Mouse (Mus musculus) frontal cortex, postnatal 25 days (tissue): ENCODE results near the gene Amz1.

ENCODE experiments used
- DNase-seq, 2 experiments: peaks; one replicate each; pipeline ENCODE4 v3.0.0; 2022; ENCODE audit warnings: low spot score in 2 of 2

Gene Amz1

DNA sequence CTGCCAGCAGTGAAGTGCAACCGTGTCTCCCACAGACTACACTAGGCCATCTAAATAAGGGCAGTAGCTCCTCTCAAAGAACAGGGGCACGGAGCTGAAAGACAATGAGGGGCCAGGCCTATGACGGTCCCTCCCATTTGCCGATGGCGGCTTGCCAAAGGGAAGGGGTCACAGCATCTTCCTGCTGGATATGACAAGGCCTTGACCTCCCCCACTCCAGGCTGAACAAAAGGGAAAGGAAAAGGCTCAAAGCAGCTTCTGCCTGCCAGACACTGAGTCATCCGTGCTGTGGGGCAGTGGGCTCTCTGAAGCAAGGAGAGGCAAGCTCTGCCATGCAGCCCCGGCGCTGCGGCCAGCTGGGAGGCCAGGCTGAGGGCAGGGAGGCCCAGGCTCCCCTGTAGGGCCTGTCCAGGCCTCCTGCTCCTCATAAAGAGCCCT is 43.8 kb downstream of the Amz1 start:
- peak; percentile 25 to 48 for DNase-seq

DNA sequence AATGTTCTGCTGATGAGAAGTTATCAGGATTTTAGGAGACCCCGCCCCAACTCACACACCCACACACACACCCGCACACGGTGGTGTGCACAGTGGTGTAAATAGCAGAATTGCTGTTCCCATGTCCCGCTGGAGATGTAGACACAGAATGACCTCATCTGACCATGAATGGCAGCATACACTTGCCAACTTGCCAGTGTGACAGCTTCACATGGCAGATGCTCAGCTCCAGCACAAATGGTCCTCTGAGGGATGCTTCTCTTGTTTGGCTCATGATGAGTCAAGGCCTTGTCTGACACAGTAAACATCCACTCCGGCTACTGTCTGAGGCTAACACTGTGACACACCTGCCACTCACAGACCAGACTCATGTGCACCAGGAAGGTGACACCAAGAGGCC is 44.4 kb downstream of the Amz1 start:
- DNase-seq: no peak

DNA sequence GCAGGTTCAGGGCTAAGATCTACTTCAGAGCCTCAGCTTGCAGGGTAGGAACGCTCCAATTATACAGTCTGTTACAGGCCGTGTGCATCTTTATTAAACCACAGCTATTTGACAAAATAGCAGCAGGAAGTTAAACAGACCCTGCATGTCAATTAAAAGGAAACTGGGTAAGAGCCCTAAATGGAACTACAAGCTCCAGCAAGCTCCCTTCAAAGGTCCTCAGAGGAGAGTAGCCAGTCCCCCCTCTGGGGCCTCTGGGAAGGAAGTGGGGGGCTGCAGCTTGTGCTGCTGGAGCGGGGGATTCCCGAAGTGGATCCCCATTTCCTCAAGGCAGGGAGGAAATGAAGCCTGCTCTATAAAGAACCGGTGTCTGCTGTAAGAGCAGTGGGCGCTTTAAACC is 47.7 kb downstream of the Amz1 start:
- DNase-seq: no peak

GRCm38 (mm10) chr5:140772158-140772557 is 48.2 kb downstream of the Amz1 start:
- no peak for DNase-seq

DNA sequence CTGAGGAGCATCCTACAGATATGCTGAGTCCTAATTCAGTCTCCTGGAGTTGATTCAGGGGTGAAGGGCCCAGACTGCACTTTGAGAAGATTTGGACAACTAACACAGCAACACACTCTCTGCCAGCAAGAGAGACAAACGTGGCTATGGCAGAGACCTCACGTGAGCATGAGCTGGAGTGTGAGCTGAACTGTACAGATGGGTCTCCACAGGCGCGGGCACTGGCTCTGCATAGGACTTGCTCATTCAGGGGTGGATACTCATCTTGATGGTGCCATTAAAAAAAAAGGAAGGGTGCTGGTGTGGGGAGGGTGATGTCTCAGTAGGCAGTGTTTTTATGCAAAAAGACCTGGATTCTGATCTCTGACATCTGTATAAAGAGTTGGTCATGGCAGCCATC is 51.2 kb downstream of the Amz1 start:
- DNase-seq: no peak

DNA sequence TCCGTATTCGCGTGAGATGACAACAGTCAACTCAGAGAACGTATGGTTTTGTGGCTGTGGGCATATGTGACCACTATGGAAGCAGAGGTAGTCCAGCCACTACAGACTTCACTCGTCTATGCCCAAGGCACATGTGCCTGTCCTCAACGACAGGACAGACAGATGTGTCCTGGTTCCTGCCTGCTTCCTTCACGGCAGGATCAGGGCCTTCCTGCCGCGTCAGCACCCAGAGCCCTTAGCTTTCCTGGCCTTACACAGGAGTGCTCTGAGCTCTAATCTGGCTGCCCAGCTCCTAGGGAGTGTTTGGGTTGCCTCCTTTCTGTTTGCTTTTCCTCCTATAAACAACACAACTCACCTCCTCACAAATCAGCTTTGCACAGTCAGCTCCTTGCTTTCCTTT is 53.0 kb downstream of the Amz1 start:
- no peak for DNase-seq

- DNase-seq: no peak
These were observed 57.2 kb downstream of the Amz1 start for GRCm38 (mm10) chr5:140781122-140781521.

- DNase-seq: no peak
These were observed 58.1 kb downstream of the Amz1 start for GRCm38 (mm10) chr5:140781886-140782572.

DNA sequence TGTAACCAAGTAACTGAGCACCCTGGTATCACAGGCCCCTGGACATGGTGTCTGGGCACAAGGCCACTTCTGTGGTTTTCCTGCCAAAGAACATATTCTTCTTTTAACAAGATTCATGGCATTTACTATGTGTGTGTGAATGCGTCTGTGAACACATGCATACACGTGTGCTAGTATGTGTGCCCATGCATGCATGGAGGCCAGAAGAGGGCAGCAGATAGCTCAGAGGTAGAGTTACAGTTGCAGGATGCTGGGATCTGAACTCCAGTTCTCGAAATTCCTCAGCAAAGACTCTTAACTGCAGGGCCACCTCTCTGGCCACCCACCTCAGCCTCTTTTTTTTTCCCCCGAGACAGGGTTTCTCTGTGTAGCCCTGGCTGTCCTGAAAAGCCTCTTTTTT is 59.6 kb downstream of the Amz1 start:
- DNase-seq: no peak

DNA sequence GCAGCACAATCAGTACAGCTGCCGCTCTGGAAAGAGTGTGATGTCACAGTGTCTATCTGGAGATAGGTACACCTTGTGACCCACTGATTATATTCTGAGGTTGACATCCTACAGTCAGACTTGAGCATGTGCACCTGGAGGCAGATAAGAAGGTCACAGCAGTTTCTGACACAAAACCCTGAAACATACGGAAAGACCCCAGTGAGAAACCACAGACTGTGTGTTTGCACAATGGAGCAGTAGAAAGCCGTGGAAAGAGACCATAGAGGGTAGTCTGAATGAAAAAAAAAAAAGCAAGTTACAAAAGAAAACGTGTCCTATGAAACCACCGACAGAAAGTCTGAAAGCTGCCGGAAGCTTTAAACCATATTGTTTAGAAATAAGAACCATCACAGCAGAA is 60.4 kb downstream of the Amz1 start:
- no peak for DNase-seq

- DNase-seq: no peak
These were observed 61.4 kb downstream of the Amz1 start for GRCm38 (mm10) chr5:140785240-140785872.

- no peak for DNase-seq
These were observed 65.6 kb downstream of the Amz1 start for GRCm38 (mm10) chr5:140789561-140789960.

DNA sequence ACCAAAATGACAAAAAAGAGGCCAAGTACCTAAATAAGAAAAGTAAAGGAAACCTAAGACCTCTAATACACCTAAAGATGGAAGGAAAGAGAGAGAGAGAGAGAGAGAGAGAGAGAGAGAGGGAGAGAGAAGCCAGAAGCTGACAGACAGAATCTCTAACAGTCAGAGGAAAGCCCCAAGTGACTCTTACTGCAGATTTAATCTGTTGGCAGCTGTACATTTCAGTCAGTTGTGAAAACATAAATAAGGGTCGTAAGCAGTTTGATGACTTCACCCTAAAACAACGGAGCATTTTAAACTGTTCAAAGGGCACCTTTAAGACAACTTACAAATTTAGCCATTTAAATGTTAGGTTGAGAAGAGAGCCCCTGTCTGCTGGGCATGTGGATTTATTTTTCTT is 66.5 kb downstream of the Amz1 start:
- no peak for DNase-seq

GRCm38 (mm10) chr5:140790937-140791877 is 67.3 kb downstream of the Amz1 start:
- DNase-seq: peak; percentile 25 to 30

DNA sequence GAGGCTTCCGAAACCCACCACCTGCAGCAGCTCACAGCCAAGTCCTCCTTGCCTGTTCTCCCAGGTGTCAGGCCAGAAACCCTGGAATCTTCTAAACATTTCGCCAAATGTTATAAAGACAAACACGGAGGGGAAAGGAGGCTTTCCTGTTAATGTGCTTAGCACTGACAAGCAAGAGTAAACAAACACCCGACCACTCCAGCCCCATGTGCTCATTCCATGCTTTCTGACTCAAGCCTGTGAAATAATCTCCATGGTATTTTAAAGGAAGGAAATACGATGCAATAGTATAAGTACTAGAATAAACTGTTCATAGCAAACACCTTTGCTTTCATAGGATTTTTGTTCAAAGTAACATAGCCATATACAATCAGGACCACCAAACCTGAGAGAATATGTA is 68.3 kb downstream of the Amz1 start:
- DNase-seq: no peak

DNA sequence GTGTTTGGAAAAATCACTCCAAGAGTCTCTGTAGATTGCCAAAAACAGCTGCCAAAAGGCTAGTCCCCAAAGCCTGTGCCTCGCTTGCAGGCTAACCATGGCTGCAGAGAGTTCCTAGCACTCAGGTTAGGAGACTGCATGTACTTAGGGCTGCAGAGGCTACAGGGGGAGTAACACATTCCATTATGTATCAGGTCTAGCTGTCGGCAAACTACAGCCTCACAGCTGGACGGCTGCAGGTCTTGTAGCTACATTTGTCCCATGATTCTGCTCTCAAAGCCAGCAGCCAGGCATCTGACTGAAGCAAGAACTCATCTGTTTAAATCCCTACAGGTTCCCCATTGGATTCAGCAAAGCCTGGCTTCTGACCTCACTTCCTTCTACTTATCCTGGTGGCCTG is 70.8 kb downstream of the Amz1 start:
- no peak for DNase-seq

DNA sequence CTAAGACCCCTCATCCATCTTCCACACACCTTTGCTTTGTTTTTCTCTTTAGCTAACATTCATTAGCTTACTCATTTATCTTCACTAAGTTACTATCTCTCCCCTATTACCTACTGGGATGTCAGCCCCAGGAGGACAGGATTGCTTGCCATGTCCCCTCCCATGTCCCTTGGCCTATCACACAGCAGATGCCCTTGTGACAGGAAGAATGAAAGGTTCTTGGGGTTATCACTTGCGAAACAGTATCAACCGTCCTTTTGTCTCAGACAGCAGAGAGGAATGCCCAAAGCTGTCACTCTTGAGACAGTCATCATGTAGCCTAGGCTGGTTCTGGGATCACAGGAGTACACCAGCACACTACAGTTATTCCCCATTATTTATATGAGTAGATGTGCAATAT is 71.2 kb downstream of the Amz1 start:
- DNase-seq: no peak

DNA sequence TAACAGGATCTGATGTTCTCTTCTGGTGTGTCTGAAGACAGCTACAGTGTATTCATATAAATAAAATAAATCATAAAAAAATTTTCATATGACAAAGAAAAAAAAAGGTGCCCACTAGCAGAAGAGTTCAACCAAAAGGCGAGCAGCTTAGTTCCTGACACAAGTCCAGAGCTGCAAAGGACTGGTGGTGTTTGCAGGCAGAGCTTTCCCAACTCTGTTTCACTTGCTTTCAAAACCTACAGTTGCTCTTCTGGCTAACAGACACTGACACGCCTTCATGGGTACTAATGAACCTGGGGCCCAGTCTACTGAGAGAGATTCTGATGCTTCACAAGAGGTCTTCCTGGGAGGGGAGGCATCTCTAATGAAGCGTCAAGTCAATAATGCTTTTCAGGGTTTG is 72.1 kb downstream of the Amz1 start:
- DNase-seq: no peak

DNA sequence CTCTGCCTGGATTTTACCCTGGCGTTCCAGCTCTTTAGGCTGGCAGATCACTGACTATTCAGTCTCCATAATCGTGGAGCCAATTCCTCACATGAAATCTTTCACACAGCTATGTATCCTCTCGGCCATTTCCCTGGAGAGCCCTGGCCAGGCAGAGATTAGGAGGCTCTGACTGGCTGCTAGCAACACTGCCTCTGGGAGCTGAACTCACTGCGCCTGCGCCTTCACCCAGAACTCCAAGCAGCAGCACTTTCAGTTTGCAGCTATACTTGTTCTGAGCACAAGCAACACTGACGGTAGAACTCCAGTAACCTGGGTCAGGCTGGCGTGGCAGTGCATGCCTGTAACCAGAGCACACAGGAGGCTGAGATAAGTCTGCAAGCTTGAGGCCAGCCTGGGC is 74.2 kb downstream of the Amz1 start:
- DNase-seq: no peak

- DNase-seq: no peak
These were observed 74.8 kb downstream of the Amz1 start for GRCm38 (mm10) chr5:140798775-140799174.

DNA sequence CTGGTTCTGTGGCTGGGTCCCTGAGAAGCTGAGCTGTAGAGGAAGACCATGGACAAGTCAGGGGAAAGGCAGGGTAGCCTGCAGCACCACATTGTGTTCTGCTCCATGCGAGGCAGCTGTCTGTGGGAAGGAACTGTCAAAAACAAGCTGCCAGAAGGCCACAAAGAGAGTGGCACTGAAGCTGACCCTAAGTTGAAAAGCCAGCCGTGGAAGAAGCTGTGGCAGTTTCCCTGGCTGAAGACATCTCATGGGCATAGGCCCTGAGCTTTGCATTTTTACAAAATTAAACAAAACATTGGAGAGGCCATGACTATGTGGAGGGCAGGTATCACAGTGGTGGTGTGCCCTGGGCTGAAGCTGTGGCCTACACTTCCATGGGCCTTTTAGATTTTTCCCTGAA is 75.3 kb downstream of the Amz1 start:
- no peak for DNase-seq

- DNase-seq: no peak
These were observed 76.5 kb downstream of the Amz1 start for GRCm38 (mm10) chr5:140800288-140800923.
